Mouse (Mus musculus) ovary, adult 18-20 months (tissue): ENCODE data around the gene Vegfb.

ENCODE experiments used
- DNase-seq: peaks from one replicate; pipeline ENCODE4 v3.0.0; 2022; ENCODE audit warnings: low spot score, mixed read lengths

Gene Vegfb

DNA sequence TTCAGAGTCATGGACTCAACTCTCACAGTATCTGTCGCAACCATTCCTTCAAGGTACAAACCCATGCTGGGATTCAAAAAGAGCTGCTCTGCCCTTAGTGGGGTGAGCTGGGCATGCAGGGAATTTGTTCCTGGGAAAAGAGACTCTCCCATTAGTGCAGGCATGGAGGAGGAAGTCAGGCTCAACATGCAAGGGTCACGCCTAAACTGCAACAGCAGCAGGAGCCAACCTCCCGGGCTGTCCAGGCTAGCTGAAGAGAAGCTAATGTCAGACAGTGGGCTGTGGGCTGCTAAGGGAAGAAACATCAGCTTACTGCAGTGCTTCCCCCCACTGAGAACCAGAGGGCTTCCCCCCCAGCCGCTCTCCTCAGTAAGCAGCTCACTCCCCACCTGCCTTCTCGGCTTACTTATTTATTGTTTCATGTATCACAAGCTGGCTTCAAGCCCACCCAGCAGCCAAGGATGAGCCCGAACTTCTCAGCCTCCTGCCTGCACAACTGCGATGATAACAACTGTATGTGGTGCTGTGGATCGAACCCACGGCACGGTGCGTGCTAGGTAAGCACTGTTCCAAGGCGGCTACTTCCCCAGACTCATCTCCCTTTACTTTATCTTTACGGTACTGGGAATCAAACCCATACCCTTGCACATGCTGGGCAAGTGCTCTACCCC lies 15.1 kb downstream of the Vegfb start:
- DNase-seq, result no peak

DNA sequence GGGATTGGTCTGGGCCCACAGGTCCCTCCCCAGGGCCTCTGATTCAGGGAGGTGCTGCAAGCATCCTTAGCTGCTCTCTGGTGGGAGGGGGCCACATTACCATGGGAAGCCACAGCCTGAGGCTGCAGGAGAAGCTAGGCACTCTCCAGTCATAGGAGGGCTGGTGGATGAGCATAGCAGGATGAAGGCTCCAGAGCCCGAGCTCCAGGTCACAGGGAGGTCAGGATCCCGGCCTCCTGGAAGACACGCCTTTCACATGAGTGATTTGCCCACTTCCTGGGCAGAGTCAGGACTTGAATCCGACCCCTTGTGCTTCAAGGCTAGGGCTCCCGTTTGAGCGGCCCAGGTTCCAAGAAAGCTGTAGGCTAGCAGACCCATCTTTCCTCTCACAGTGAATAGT lies 15.8 kb downstream of the Vegfb start:
- DNase-seq, result no peak

DNA sequence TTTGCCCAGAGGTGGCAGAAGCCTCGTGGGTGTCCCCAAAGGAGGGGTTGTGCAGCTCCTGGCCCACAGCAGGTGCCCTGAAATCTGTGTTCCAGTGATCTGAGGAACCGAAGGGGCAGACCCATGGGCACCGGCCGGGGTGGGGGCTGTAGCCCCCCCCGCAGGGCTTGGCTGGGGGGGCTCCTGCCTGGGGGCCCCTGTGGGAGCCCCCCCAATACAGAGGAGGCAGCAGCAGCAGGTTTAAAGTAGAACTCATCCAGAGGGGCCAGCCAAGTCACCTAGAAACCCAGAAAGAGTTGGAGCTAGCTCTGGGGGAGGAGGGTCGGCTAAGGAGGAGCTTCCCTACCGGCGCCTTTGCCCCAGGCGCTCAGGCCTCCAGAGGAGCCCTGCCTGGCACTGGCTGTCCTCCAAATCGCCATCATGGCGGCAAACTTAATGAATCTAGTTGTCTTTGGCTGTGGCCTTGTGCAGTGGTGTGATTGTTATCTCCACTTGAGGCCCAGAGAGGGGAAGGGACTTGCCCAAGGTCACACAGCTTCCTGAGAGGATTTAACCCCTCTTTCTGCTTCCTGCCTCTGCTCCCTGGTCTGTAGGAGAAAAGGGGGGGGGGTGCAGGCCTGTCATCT lies 16.9 kb downstream of the Vegfb start:
- DNase-seq, result peak; percentile 66

DNA sequence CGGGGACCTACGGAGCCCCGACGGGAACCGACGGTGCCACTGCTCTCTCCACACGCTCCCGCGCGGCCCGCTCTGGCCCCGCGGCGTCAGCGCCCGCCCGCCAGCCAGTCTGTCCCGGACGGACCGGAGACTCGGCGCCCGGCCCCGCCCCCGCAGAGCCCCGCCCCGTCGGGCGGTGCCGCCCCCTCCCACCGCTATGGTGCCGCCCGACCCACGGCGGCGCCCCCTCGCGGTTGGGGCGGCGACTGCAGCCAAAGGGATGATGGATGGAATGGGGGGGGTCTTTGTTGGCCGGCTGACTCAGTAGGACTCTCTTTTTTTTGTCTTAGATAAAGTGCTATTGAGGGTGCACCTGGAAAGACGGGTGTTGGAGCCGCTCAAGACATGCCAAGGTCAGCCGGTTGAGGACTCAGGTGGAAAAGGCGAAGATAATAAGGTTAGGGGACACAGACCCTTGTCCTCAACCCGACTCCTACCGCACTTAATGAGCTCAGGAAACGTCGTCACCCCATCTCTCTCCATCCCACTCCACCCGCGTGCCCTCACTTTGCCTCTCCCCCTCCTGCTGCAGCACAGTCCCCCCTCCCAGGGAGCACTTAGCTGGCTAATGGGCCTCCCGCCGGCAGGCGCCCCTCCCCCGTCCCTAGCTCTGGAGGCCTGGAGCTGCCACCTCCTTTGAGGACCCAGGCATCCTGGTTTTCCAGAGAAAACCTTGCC lies 17.6 kb downstream of the Vegfb start:
- no peak for DNase-seq

DNA sequence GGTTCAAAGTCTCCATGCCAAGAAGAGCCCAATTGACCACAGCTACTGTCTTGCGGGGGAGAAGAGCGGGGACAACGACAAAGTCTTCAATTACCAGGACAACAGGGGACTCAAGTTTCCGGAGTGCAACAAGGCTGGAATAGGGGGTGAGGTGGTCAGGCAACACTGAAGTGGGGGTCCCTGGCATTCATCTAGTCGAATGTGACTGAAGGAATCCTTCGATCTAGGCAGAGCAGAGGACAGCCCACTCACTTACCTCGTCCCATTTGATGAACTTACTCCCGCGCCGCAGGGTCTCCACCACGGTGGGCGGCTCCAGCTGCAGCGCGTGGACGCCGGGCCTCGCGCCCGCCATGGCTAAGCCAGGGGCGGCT lies 18.2 kb downstream of the Vegfb start:
- DNase-seq, result no peak

DNA sequence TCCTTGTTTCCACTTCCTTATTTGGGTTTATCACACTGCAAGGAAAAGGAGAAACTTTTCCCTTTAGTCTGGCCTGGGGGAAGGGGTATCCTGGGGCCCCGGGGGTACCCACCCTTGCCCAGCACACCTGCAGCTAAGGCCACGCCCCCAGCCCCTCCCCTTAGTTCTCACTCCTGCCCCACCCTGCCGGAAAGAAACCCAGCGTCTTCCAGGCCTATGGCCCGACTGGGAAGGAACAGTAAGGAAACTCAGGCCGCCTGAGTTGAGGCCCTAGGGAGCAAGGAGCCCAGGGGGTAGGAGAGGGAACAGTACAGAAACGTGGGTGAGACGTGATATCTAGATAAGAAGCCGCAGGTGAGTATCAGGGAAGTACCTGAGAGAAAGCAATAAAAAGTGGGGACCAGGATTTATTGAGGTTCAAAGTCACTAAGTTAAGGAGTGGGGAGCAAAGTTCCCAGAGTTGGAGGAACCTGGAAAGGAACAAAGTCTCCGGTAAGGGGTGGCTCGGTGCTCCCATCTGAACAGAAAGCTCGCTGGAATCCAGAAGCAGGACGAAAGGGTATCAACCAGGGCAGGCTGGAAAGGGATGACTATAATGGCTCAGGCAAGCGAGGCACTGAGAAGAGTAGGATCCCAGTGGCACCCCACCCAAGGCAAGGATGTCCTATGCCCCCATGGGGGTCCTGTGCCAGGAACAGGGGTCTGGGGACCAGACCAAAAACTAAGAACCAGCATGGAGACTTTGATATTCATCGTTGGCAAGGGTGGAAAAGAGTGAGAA lies 18.8 kb downstream of the Vegfb start:
- no peak for DNase-seq

DNA sequence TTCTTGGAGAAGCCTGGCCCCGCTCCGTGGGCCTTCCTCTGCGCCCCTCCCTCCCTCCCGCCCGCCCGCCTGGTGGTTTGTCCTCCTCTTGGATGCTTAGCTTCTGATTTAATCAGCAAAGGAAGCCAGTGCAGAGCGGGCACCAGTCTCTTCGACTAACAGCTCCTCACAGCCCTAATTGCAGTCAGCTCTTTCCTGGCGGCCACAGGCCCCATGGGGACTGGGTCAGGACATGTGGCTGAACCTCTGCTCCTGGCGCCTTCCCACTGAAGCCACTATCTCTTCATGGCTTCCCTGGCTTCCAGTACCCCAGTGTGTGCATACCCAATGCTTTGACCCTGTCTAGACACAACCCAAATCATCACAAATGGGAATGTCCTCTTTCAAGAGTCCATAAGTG lies 31.0 kb downstream of the Vegfb start:
- DNase-seq, result no peak

DNA sequence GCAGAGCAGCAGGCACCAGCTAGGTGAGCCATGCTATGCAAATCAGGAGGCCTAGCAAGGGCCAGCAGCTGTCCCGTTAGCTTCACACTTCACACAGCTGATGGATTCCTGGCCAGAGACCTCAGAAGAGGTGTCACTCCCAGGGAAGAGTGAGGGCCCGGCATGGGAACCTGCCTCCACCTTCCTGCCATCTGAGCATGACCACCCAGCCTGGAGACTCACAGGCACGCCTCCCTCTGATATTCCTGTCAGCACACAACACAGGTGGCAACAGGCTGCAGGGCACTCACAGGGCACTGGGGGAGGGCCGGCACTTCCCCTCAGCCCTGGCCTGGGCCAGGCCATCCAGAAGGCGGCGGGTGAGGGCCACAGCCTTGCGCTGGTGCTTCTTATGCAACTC lies 32.0 kb downstream of the Vegfb start:
- DNase-seq, result no peak

DNA sequence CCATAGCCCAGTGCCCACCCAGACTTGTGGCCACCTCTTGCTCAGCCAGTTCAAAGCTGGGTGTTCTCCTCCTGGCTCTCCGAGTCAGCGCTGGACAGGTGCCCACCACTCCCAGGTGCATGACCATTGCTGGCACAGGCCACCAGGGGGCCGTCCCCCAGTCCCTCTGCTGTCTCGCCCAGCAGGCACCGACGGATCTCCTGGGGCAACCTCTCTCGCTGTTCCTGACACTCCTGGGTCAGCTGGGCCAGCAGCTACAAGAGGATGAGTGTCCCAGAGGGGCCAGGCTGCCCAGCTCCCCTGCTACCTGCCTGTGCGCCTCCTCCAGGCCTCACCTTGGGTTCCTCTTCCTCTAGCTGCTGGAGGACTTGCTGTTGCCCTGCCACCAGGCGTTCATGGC lies 33.4 kb downstream of the Vegfb start:
- no peak for DNase-seq

DNA sequence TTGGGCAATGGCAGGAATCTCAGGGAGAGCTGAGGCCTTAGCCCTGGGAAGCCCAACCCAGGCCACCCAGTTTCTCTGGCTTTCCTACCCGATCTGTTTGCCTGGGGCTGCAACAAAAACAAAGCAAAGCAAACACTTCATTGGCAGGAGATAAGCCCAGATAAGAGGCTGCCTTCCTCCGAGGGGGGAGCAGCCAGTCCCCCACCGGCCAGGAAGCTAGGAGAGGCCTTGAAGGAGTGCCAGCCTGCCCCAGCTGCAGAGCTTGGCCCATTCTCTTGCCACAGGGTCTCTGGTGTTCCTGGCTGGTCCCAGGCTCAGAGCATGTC lies 34.8 kb downstream of the Vegfb start:
- DNase-seq, result peak; percentile 94

DNA sequence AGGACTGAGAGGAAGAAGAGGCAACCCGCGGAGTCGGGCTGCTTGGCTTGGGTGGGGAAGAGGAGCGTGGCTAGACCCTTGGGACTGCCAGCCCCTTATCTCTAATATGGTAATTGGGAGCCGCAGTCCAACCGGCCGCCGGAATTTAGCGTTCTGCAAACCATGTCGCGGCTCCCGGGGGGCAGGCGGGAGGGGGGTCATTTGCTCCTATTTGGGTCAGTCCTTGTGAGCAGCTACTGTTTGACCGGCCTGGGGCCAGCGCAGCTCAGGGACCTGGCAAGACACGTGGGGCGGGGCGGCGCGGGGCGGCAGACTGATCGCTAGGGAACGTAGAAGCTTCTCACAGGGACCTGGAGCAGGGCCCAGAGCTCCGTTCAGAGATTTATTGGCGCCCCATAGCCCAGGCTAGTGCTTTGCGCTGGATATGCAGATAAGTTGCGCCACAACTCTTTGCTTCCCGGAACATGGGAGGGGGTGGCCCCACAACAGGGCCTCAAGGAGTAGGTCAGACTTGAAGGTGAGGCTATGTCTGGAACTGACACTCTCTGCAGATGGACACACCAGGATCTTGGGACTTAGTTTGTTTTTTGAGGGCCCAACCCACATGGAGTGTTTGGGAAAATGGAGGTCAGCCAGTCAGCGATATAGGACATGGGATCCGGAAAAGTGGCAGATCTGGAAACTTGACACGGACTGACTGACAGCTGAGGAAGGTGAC lies 35.3 kb downstream of the Vegfb start:
- DNase-seq, result peak; percentile 85

DNA sequence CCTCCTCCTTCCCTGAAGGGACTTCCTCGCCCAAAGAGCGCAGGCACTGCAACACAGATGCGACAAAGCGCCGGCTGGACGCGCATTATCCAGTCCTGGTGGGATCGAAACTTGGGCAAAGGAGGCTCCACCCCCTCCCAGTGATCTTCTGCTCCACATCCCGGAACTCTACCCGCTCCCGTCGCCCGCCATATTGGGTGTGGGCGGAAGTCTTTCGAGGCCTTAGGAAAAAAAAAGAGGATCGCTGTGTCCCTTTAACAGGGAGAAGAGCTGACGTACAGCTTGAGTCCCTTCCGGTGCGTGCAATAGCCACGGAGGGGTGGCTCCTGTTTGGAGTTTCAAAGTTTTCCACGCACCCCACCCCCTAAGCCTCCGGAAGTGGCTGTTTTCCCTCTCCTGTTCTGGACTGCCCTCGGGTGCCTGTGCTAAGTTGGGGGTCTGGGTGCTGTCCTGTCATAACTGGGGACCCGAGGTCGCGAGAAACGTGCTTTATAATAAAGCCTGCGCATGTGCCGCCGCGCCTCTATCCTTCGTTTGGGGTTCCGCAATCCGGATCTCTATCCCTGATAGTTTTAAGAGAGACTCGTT lies 36.0 kb downstream of the Vegfb start:
- DNase-seq, result peak; percentile 95

DNA sequence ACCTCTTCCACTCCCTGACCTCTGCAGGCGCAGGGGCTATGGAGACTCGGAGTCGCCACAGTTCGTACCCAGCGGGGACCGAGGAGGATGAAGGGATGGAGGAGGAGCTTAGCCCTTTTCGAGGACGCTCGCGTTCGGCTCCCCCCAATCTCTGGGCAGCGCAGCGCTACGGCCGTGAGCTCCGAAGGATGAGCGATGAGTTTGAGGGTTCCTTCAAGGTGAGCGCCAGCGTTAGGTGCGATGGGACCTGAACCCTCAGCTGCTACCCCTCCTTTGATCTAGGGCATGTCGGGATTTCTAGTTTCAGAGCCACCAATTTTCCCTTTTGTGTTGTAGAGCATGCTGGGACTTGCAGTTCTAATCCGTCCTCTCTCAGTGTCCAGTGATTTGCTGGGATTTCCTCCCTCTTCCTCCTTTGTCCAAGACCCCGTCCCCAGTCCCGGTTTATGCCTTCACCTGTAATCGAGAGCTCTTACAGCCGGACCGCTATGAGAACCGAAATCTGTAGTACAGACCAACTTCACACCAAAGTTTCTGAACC lies 36.8 kb downstream of the Vegfb start:
- no peak for DNase-seq

DNA sequence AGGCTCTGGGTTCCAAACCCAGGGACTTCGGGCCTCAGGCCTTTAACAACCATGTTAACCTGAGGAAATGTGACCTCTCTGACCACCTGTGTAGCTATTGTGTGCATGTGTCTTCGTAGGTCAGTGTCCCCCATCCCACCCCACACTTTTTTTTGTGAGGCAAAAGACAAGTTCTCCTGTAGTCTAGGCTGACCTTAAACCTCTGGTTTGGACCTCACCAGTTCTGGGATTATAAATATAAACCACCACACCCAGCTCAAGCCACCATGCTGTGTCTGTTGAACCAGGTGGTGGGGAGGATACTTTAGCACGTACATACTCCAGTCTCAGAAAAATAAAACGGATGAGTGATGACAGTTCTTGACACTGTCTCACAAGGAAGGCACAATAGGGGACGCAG lies 37.5 kb downstream of the Vegfb start:
- no peak for DNase-seq

DNA sequence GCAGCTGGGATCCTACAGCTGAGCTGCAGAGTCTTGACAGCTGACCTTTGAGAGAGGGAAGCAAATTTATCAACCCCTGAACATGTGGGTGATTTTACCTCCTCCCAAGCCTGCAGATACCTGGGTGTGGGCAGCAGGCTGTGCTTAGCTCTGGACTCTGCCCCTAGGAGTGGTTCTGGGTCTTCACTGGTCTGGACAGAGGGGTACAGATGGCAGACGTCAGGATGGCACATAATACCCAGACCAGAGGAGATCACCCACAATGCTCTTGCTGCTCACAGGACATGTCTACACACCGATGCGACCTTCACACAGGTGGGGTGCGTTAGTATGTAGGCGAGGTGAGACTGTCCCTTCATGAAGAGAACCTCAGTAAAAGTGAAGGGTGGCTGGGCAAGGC lies 37.9 kb downstream of the Vegfb start:
- no peak for DNase-seq

DNA sequence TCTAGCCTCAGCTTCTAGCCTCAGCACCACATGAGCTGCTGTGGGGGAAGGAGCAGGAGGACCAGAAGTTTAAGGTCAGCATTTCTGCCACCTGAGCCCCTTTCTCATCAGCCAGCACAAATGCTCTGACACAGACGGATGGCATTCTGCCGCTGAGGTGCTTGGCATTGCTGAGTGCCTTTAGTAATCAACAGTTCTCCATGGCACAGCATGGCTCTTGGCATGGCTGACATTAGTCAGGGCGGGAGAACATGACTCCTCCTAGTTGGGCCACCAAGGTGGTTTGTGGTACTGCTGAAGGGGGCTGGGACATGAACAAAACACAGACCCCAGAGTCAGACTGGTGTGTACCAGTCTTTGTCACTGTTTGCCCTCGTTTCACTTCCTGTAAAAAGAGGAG lies 39.3 kb downstream of the Vegfb start:
- no peak for DNase-seq

DNA sequence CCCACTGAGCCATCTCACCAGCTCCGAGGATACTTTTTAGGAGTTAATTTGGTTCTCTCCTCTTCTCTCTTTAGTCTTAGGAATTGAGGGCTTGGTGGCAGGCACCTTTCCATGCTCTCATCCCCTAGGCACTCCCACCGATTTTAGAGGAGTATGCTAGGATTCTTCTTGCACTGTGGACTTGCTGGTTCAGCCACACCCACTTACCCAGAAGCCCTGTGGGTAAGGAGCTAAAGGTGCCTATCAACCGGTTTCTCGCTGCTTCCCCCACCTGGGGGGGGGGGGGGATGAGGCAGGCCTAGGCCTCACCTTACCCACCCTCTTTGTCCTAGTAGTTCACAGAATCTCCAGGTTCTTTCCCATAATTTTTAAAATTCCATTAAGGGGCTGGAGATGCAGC lies 39.7 kb downstream of the Vegfb start:
- DNase-seq, result no peak

DNA sequence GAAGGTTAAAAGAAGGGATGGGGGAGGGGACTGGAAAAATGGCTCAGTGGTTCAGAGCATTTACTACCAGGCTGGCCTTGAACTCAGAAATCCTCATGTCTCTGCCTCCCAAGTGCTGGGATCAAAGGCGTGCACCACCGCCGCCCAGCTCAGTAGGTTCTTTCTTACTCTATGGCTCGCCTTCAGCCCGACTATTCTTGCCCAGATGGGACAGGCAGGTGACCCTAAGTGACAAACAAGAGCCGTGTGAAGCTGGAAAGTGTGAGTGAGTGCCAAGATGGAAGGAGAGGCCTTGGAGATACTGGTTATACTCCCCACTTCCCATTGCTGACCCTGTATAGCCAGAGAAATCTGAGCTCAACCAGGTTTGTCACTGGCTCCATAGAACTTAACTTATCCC lies 43.7 kb downstream of the Vegfb start:
- DNase-seq, result no peak

DNA sequence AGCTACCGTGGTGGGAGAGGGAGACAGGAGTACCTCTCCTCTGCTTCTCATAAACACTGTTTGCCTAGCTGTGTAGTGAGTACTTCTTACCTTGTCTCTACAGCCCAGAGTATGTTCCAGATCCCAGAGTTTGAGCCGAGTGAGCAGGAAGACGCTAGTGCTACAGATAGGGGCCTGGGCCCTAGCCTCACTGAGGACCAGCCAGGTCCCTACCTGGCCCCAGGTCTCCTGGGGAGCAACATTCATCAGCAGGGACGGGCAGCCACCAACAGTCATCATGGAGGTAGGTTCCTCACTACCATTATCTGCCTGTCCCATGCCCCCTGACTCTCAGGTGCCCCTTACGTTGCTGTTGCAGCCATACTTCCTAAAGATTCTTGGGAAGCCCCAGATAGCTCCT lies 44.7 kb downstream of the Vegfb start:
- DNase-seq, result no peak

DNA sequence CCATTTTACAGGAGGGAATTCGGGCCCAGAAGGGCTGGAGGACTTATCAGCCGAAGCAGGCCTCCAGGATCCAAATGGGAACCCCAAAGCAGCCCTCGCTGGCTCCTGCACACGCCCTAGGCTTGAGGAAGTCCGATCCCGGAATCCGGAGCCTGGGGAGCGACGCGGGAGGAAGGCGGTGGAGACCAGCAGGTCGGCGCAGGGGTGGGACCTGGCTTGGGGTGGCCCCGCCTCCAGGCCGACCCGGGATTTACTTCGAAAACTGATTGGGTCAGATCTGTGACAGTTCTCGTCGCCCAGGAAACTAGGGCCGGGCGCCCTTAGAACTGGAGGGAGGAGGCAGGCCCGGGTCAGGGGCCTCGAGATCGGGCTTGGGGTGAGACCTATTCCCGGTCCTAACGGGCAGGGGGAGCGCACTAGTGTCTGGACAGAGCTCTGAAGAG lies 45.2 kb downstream of the Vegfb start, which contains the start of gene Gpr137:
Gene Gpr137, minus strand, starts transcription at position 232 of the 443 bp plus-strand sequence.
- DNase-seq, result peak; percentile 95
